Mouse (Mus musculus) thymus, adult 2 months (tissue): ENCODE results near the gene Olfr1107.

Experiments used
- CTCF ChIP-seq: fragments of 200-500 bp; IDR thresholded peaks from 2 replicates; pipeline ENCODE4 v1.5.1; 2012; ENCODE audit warnings: mild to moderate bottlenecking, control low read depth, low read length, moderate library complexity, borderline replicate concordance; ENCODE audit not compliant: control insufficient read depth, poor library complexity, insufficient read depth; ENCODE audit errors: extremely low read depth
- POLR2A ChIP-seq: fragments of 200-500 bp; IDR thresholded peaks from 2 replicates; pipeline ENCODE4 v1.6.1; 2012; ENCODE audit warnings: mild to moderate bottlenecking, low read length, control low read depth, moderate library complexity; ENCODE audit not compliant: control insufficient read depth, poor library complexity, insufficient read depth; ENCODE audit errors: extremely low read depth

- TF ChIP-seq CTCF, result no peak
- no peak for TF ChIP-seq POLR2A
These were observed at the start of gene Olfr1107 for GRCm38 (mm10) chr2:87075717-87076116.
